Mouse (Mus musculus): ENCODE measurements at regions not wholly inside any gene's neighbourhood (a gene's known extent, or its start where the extent isn't known, plus 50 kb on each side); places are given as distances from the start of the nearest gene placed in this dataset.
"Not testable (repeated sequence)": the region's sequence is repeated elsewhere in the genome, so short reads cannot be mapped to it uniquely, and the experiment has no call there.

GRCm38 (mm10) chr4:29389282-29389681, 576.4 kb downstream of the Epha7 start:
- ATAC-seq (ENCODE audit: low FRiP score) (no peak), DNase-seq (ENCODE audit: low spot score) (no peak)
- Histone ChIP-seq H3K4me2 (replicated peaks; ENCODE audit: low read depth, low read length) (no peak overlapping the region), H3K27ac (ENCODE audit: low read depth, low read length) (no peak overlapping the region), H3K36me3 (ENCODE audit: control insufficient read depth, insufficient read depth, low read length) (no peaks in the 10 kb centered on the region), H3K4me3 (ENCODE audit: low read depth, low read length) (no peak overlapping the region), H3K4me1 (replicated peaks; ENCODE audit: control insufficient read depth, insufficient read depth, low read length) (no peaks in the 10 kb centered on the region), H3K27me3 (ENCODE audit: control insufficient read depth, insufficient read depth, low read length) (no peaks in the 10 kb centered on the region), H3K9ac (ENCODE audit: low read depth, low read length) (no peak overlapping the region), H3K9me3 (ENCODE audit: control insufficient read depth, low read length) (no peaks in the 10 kb centered on the region)
- WGBS, result 90% methylated on average over 1 of the region's 1 CpGs

- no peak overlapping the region for H3K27ac ChIP-seq (ENCODE audit: low read depth, low read length)
- no peaks in the 10 kb centered on the region for H3K9me3 ChIP-seq (ENCODE audit: control insufficient read depth, low read length)
- H3K4me2 ChIP-seq (replicated peaks; ENCODE audit: low read depth, low read length), result no peak overlapping the region
- WGBS, result 74% methylated on average over 2 of the region's 2 CpGs
- DNase-seq (ENCODE audit: low spot score), result no peak
- ATAC-seq (ENCODE audit: low FRiP score), result no peak
- H3K4me1 ChIP-seq (replicated peaks; ENCODE audit: control insufficient read depth, insufficient read depth, low read length), result no peaks in the 10 kb centered on the region
- H3K27me3 ChIP-seq (ENCODE audit: control insufficient read depth, insufficient read depth, low read length), result no peaks in the 10 kb centered on the region
- no peak overlapping the region for H3K9ac ChIP-seq (ENCODE audit: low read depth, low read length)
- H3K4me3 ChIP-seq (ENCODE audit: low read depth, low read length), result no peak overlapping the region
- no peaks in the 10 kb centered on the region for H3K36me3 ChIP-seq (ENCODE audit: control insufficient read depth, insufficient read depth, low read length)
Observed at GRCm38 (mm10) chr4:29390333-29390732, 577.4 kb downstream of the Epha7 start.

GRCm38 (mm10) chr4:29402143-29402542, 589.2 kb downstream of the Epha7 start:
- Histone ChIP-seq H3K9ac (ENCODE audit: low read depth, low read length) (no peak overlapping the region), H3K36me3 (ENCODE audit: control insufficient read depth, insufficient read depth, low read length) (no peaks in the 10 kb centered on the region), H3K27ac (ENCODE audit: low read depth, low read length) (no peak overlapping the region), H3K4me2 (replicated peaks; ENCODE audit: low read depth, low read length) (no peak overlapping the region), H3K4me3 (ENCODE audit: low read depth, low read length) (no peak overlapping the region), H3K9me3 (ENCODE audit: control insufficient read depth, low read length) (no peaks in the 10 kb centered on the region), H3K27me3 (ENCODE audit: control insufficient read depth, insufficient read depth, low read length) (no peaks in the 10 kb centered on the region), H3K4me1 (replicated peaks; ENCODE audit: control insufficient read depth, insufficient read depth, low read length) (no peaks in the 10 kb centered on the region)
- DNase-seq (ENCODE audit: low spot score), result no peak
- WGBS, result 92% methylated on average over 3 of the region's 3 CpGs
- no peak for ATAC-seq (ENCODE audit: low FRiP score)

- Histone ChIP-seq H3K36me3 (ENCODE audit: control insufficient read depth, insufficient read depth, low read length) (no peaks in the 10 kb centered on the region), H3K27me3 (ENCODE audit: control insufficient read depth, insufficient read depth, low read length) (no peaks in the 10 kb centered on the region), H3K9ac (ENCODE audit: low read depth, low read length) (no peak overlapping the region), H3K4me2 (replicated peaks; ENCODE audit: low read depth, low read length) (no peak overlapping the region), H3K4me3 (ENCODE audit: low read depth, low read length) (no peak overlapping the region), H3K27ac (ENCODE audit: low read depth, low read length) (no peak overlapping the region), H3K4me1 (replicated peaks; ENCODE audit: control insufficient read depth, insufficient read depth, low read length) (no peaks in the 10 kb centered on the region), H3K9me3 (ENCODE audit: control insufficient read depth, low read length) (no peaks in the 10 kb centered on the region)
- no peak for ATAC-seq (ENCODE audit: low FRiP score)
- no peak for DNase-seq (ENCODE audit: low spot score)
- 91% methylated on average over 8 of the region's 8 CpGs for WGBS
Observed at GRCm38 (mm10) chr4:29414616-29415015, 601.7 kb downstream of the Epha7 start.

- Histone ChIP-seq H3K4me1 (replicated peaks; ENCODE audit: control insufficient read depth, insufficient read depth, low read length) (no peaks in the 10 kb centered on the region), H3K9me3 (ENCODE audit: control insufficient read depth, low read length) (no peaks in the 10 kb centered on the region), H3K9ac (ENCODE audit: low read depth, low read length) (no peak overlapping the region), H3K36me3 (ENCODE audit: control insufficient read depth, insufficient read depth, low read length) (no peaks in the 10 kb centered on the region), H3K27ac (ENCODE audit: low read depth, low read length) (no peak overlapping the region), H3K27me3 (ENCODE audit: control insufficient read depth, insufficient read depth, low read length) (no peaks in the 10 kb centered on the region), H3K4me3 (ENCODE audit: low read depth, low read length) (no peak overlapping the region), H3K4me2 (replicated peaks; ENCODE audit: low read depth, low read length) (no peak overlapping the region)
- DNase-seq (ENCODE audit: low spot score) (no peak), ATAC-seq (ENCODE audit: low FRiP score) (no peak)
- WGBS, result 95% methylated on average over 2 of the region's 2 CpGs
Observed at GRCm38 (mm10) chr4:29420198-29420792, 607.4 kb downstream of the Epha7 start.

- H3K4me3 ChIP-seq (ENCODE audit: low read depth, low read length); H3K9ac ChIP-seq (ENCODE audit: low read depth, low read length); H3K27ac ChIP-seq (ENCODE audit: low read depth, low read length); H3K27me3 ChIP-seq (ENCODE audit: control insufficient read depth, insufficient read depth, low read length); DNase-seq (ENCODE audit: low spot score); H3K4me2 ChIP-seq (replicated peaks; ENCODE audit: low read depth, low read length); H3K9me3 ChIP-seq (ENCODE audit: control insufficient read depth, low read length); ATAC-seq (ENCODE audit: low FRiP score); H3K36me3 ChIP-seq (ENCODE audit: control insufficient read depth, insufficient read depth, low read length); H3K4me1 ChIP-seq (replicated peaks; ENCODE audit: control insufficient read depth, insufficient read depth, low read length): not testable (repeated sequence)
- 85% methylated on average over 4 of the region's 4 CpGs for WGBS
Observed at GRCm38 (mm10) chr4:29431493-29431892, 618.6 kb downstream of the Epha7 start.

GRCm38 (mm10) chr4:29463329-29463728, 650.4 kb downstream of the Epha7 start:
- H3K4me2 ChIP-seq (replicated peaks; ENCODE audit: low read depth, low read length), result no peak overlapping the region
- DNase-seq (ENCODE audit: low spot score), result no peak
- H3K4me3 ChIP-seq (ENCODE audit: low read depth, low read length), result no peak overlapping the region
- 82% methylated on average over 5 of the region's 5 CpGs for WGBS
- no peak for ATAC-seq (ENCODE audit: low FRiP score)
- no peak overlapping the region for H3K27ac ChIP-seq (ENCODE audit: low read depth, low read length)
- H3K9me3 ChIP-seq (ENCODE audit: control insufficient read depth, low read length), result no peaks in the 10 kb centered on the region
- H3K4me1 ChIP-seq (replicated peaks; ENCODE audit: control insufficient read depth, insufficient read depth, low read length), result no peaks in the 10 kb centered on the region
- H3K27me3 ChIP-seq (ENCODE audit: control insufficient read depth, insufficient read depth, low read length), result no peaks in the 10 kb centered on the region
- no peak overlapping the region for H3K9ac ChIP-seq (ENCODE audit: low read depth, low read length)
- no peaks in the 10 kb centered on the region for H3K36me3 ChIP-seq (ENCODE audit: control insufficient read depth, insufficient read depth, low read length)

GRCm38 (mm10) chr4:29466315-29466714, 653.4 kb downstream of the Epha7 start:
- Histone ChIP-seq H3K27ac (ENCODE audit: low read depth, low read length) (no peak overlapping the region), H3K27me3 (ENCODE audit: control insufficient read depth, insufficient read depth, low read length) (no peaks in the 10 kb centered on the region), H3K4me1 (replicated peaks; ENCODE audit: control insufficient read depth, insufficient read depth, low read length) (no peaks in the 10 kb centered on the region), H3K36me3 (ENCODE audit: control insufficient read depth, insufficient read depth, low read length) (no peaks in the 10 kb centered on the region), H3K4me3 (ENCODE audit: low read depth, low read length) (no peak overlapping the region), H3K9me3 (ENCODE audit: control insufficient read depth, low read length) (no peaks in the 10 kb centered on the region), H3K9ac (ENCODE audit: low read depth, low read length) (no peak overlapping the region), H3K4me2 (replicated peaks; ENCODE audit: low read depth, low read length) (no peak overlapping the region)
- WGBS, result 71% methylated on average over 2 of the region's 2 CpGs
- DNase-seq (ENCODE audit: low spot score) (no peak), ATAC-seq (ENCODE audit: low FRiP score) (no peak)

GRCm38 (mm10) chr4:29480384-29481092, 667.6 kb downstream of the Epha7 start:
- Histone ChIP-seq H3K4me3 (ENCODE audit: low read depth, low read length) (no peak overlapping the region), H3K27ac (ENCODE audit: low read depth, low read length) (no peak overlapping the region), H3K4me2 (replicated peaks; ENCODE audit: low read depth, low read length) (no peak overlapping the region), H3K4me1 (replicated peaks; ENCODE audit: control insufficient read depth, insufficient read depth, low read length) (no peaks in the 10 kb centered on the region), H3K27me3 (ENCODE audit: control insufficient read depth, insufficient read depth, low read length) (no peaks in the 10 kb centered on the region), H3K36me3 (ENCODE audit: control insufficient read depth, insufficient read depth, low read length) (no peaks in the 10 kb centered on the region), H3K9me3 (ENCODE audit: control insufficient read depth, low read length) (no peaks in the 10 kb centered on the region), H3K9ac (ENCODE audit: low read depth, low read length) (no peak overlapping the region)
- DNase-seq (ENCODE audit: low spot score), result no peak
- no peak for ATAC-seq (ENCODE audit: low FRiP score)
- 72% methylated on average over 2 of the region's 2 CpGs for WGBS

Measured in hindbrain, embryonic 11.5 days (tissue).